Mouse (Mus musculus) neural tube, embryonic 11.5 days (tissue): Measurements from ENCODE around the gene Klk1b8. TPM values are rescaled to one million over a fixed set of nuclear protein-coding genes. Genes with fewer than 3 reads are reported as not detected.
"Not testable (repeated sequence)": the region's sequence is repeated elsewhere in the genome, so short reads cannot be mapped to it uniquely, and the experiment has no call there.

Experiments used
- ATAC-seq: fragments of 200-750 bp; cut with Nextera tagmentation; 2 replicates; pipeline ENCODE4 v1.8.0; 2017; ENCODE audit warnings: moderate number of reproducible peaks, mild to moderate bottlenecking, moderate TSS enrichment, moderate library complexity; ENCODE audit not compliant: insufficient read depth, low FRiP score, low TSS enrichment
- DNase-seq: peaks from one replicate; pipeline ENCODE4 v3.0.0-alpha.2; 2015; ENCODE audit warnings: low spot score
- H3K27ac ChIP-seq: fragments of 300-500 bp; sonication (generic); 2 replicates; pipeline ENCODE4 v1.5.1; 2014; ENCODE audit warnings: low read depth, mild to moderate bottlenecking, low read length
- H3K27me3 ChIP-seq: fragments of 300-500 bp; sonication (generic); 2 replicates; pipeline ENCODE4 v1.6.1; 2014; ENCODE audit warnings: mild to moderate bottlenecking, low read length, mixed read lengths; ENCODE audit not compliant: control insufficient read depth, insufficient read depth
- H3K36me3 ChIP-seq: fragments of 300-500 bp; sonication (generic); 2 replicates; pipeline ENCODE4 v1.6.1; 2014; ENCODE audit warnings: mild to moderate bottlenecking, low read length, moderate library complexity, mixed read lengths; ENCODE audit not compliant: control insufficient read depth, insufficient read depth
- H3K4me1 ChIP-seq: fragments of 300-500 bp; sonication (generic); 2 replicates; pipeline ENCODE4 v1.6.1; 2014; ENCODE audit warnings: low read length, mixed read lengths; ENCODE audit not compliant: control insufficient read depth, insufficient read depth
- H3K4me2 ChIP-seq: fragments of 300-500 bp; sonication (generic); 2 replicates; pipeline ENCODE4 v1.6.1; 2014; ENCODE audit warnings: low read depth, mild to moderate bottlenecking, moderate library complexity
- H3K4me3 ChIP-seq: fragments of 300-500 bp; sonication (generic); 2 replicates; pipeline ENCODE4 v1.5.1; 2014; ENCODE audit warnings: low read depth, low read length
- H3K9ac ChIP-seq: fragments of 300-500 bp; sonication (generic); 2 replicates; pipeline ENCODE4 v1.6.1; 2014; ENCODE audit warnings: mild to moderate bottlenecking, low read length
- H3K9me3 ChIP-seq: fragments of 300-500 bp; sonication (generic); 2 replicates; pipeline ENCODE4 v1.6.1; 2016; ENCODE audit warnings: low read length; ENCODE audit not compliant: control insufficient read depth
- WGBS: fragments of 180-500 bp; shearing (Covaris S2); extraction: QIAGEN DNeasy Blood & Tissue Kit; methylation state at CpG from one replicate; pipeline ENCODE4 v1.1.7; 2014; 5-methylcytosine and 5-hydroxymethylcytosine counted together
- polyA plus RNA-seq: library from polyadenylated mRNA; unstranded; fragments of >200 nt; fragmentation: Nextera tagmentation; extraction: Ambion mirVana; gene quantifications from 2 replicates; pipeline ENCODE4 v1.2.1, GENCODE M21; 2014

Gene Klk1b8
- polyA plus RNA-seq, 1 experiment from 2014 or later: not detected

- Histone ChIP-seq H3K9ac (no peak overlapping the region), H3K4me3 (no peak overlapping the region), H3K9me3 (no peaks in the 10 kb centered on the region), H3K4me1 (no peaks in the 10 kb centered on the region), H3K27me3 (no peaks in the 10 kb centered on the region), H3K36me3 (no peaks in the 10 kb centered on the region), H3K27ac (no peak overlapping the region), H3K4me2 (no peak overlapping the region)
- 87% methylated on average over 3 of the region's 3 CpGs for WGBS
- no peak for ATAC-seq
- no peak for DNase-seq
Measured at GRCm38 (mm10) chr7:43967058-43967457, 16.6 kb downstream of the Klk1b8 start.

GRCm38 (mm10) chr7:43967612-43968011, 17.1 kb downstream of the Klk1b8 start:
- 80% methylated on average over 2 of the region's 2 CpGs for WGBS
- H3K36me3 ChIP-seq: no peaks in the 10 kb centered on the region
- no peak overlapping the region for H3K9ac ChIP-seq
- no peak for ATAC-seq
- H3K4me2 ChIP-seq: no peak overlapping the region
- H3K4me1 ChIP-seq: no peaks in the 10 kb centered on the region
- no peak overlapping the region for H3K27ac ChIP-seq
- no peak for DNase-seq
- no peaks in the 10 kb centered on the region for H3K27me3 ChIP-seq
- no peak overlapping the region for H3K4me3 ChIP-seq
- no peaks in the 10 kb centered on the region for H3K9me3 ChIP-seq

- 78% methylated on average over 1 of the region's 1 CpGs for WGBS
- H3K27ac ChIP-seq, H3K36me3 ChIP-seq, H3K27me3 ChIP-seq, H3K9ac ChIP-seq, H3K4me1 ChIP-seq, ATAC-seq, H3K9me3 ChIP-seq, H3K4me2 ChIP-seq, DNase-seq, H3K4me3 ChIP-seq: not testable (repeated sequence)
Measured at GRCm38 (mm10) chr7:43975761-43976160, 25.3 kb downstream of the Klk1b8 start, which contains the start of gene Klk1b9. Gene Klk1b9 (plus strand): TSS chr7:43976061.

GRCm38 (mm10) chr7:43985657-43986056, 35.2 kb downstream of the Klk1b8 start:
- ATAC-seq (no peak), DNase-seq (no peak)
- no peak overlapping the region for H3K9ac ChIP-seq
- no peaks in the 10 kb centered on the region for H3K9me3 ChIP-seq
- no peaks in the 10 kb centered on the region for H3K4me1 ChIP-seq
- no peaks in the 10 kb centered on the region for H3K27me3 ChIP-seq
- H3K4me2 ChIP-seq: no peak overlapping the region
- H3K27ac ChIP-seq: no peak overlapping the region
- H3K36me3 ChIP-seq: no peaks in the 10 kb centered on the region
- no peak overlapping the region for H3K4me3 ChIP-seq

- DNase-seq, ATAC-seq, H3K9me3 ChIP-seq, H3K4me2 ChIP-seq, H3K27ac ChIP-seq, H3K9ac ChIP-seq, H3K4me3 ChIP-seq, H3K27me3 ChIP-seq, H3K36me3 ChIP-seq, H3K4me1 ChIP-seq: not testable (repeated sequence)
- WGBS: 93% methylated on average over 1 of the region's 1 CpGs
Measured at GRCm38 (mm10) chr7:43994821-43995220, 44.4 kb downstream of the Klk1b8 start.

- ATAC-seq, H3K4me1 ChIP-seq, H3K27me3 ChIP-seq, H3K27ac ChIP-seq, H3K36me3 ChIP-seq, DNase-seq, H3K9me3 ChIP-seq, H3K4me2 ChIP-seq, H3K9ac ChIP-seq, H3K4me3 ChIP-seq: not testable (repeated sequence)
- WGBS: 81% methylated on average over 4 of the region's 4 CpGs
Measured at GRCm38 (mm10) chr7:43995577-43995976, 45.1 kb downstream of the Klk1b8 start, which contains the start of gene Klk1b11. Gene Klk1b11 (plus strand): TSS chr7:43995877.

Other genes with a start within 250 kb of the Klk1b8 start
- gene Klk13, start 238.1 kb upstream of the Klk1b8 start, polyA plus RNA-seq: 0.39 TPM in 1 of 2 replicates, not detected in the other
- not detected in 2 replicates for gene Klk12, start 181.8 kb upstream of the Klk1b8 start, polyA plus RNA-seq
- gene Klk11, start 176.1 kb upstream of the Klk1b8 start, polyA plus RNA-seq: not detected in 2 replicates
- gene Klk10, start 169.6 kb upstream of the Klk1b8 start, polyA plus RNA-seq: not detected in 2 replicates
- not detected in 2 replicates for gene Klk9, start 158.8 kb upstream of the Klk1b8 start, polyA plus RNA-seq
- gene Klk8, start 153.1 kb upstream of the Klk1b8 start, polyA plus RNA-seq: 8.6 and 9.4 TPM in 2 replicates
- not detected in 2 replicates for gene Klk7, start 139.4 kb upstream of the Klk1b8 start, polyA plus RNA-seq
- not detected in 2 replicates for gene Klk6, start 126.2 kb upstream of the Klk1b8 start, polyA plus RNA-seq
- gene Klk5, start 108.7 kb upstream of the Klk1b8 start, polyA plus RNA-seq: not detected in 2 replicates
- not detected in 2 replicates for gene Klk4, start 69.5 kb upstream of the Klk1b8 start, polyA plus RNA-seq
- not detected in 2 replicates for gene Klk15, start 16.9 kb upstream of the Klk1b8 start, polyA plus RNA-seq
- gene Klk1b1, start 16.1 kb downstream of the Klk1b8 start, polyA plus RNA-seq: not detected in 2 replicates
- gene Klk1b9, start 25.4 kb downstream of the Klk1b8 start, polyA plus RNA-seq: not detected in 2 replicates
- gene Klk1b11, start 45.2 kb downstream of the Klk1b8 start, polyA plus RNA-seq: not detected in 2 replicates
- not detected in 2 replicates for gene Klk1b26, start 61.5 kb downstream of the Klk1b8 start, polyA plus RNA-seq
- not detected in 2 replicates for gene Klk1b27, start 101.6 kb downstream of the Klk1b8 start, polyA plus RNA-seq
- not detected in 2 replicates for gene Klk1b21, start 151.7 kb downstream of the Klk1b8 start, polyA plus RNA-seq
- gene Klk1b22, start 162.0 kb downstream of the Klk1b8 start, polyA plus RNA-seq: not detected in 2 replicates
- not detected in 2 replicates for gene Klk1b16, start 186.1 kb downstream of the Klk1b8 start, polyA plus RNA-seq
- gene Klk1b24, start 237.6 kb downstream of the Klk1b8 start, polyA plus RNA-seq: not detected in 2 replicates
- not detected in 2 replicates for gene Klk1b3, start 247.5 kb downstream of the Klk1b8 start, polyA plus RNA-seq